13 mouse cellular contexts compared by ENCODE assay signal in genomic region chr10:99232518-99233227, GRCm38 (mm10). TPM values are rescaled to one million over a fixed set of nuclear protein-coding genes. Genes with fewer than 3 reads are reported as not detected.
DNase-seq lines count a peak whose midpoint lies in the region; ATAC-seq and TF ChIP-seq lines count a peak whose summit lies in the region.
"Had no signal": no experiment of that assay in that cellular context is flagged by ENCODE, and none has a peak within 500 bp of the region (broad histone marks: within the 10 kb centered on the region; RNA-seq: fewer than 3 reads in every experiment).

No protein-coding gene starts in this region.

- no peaks in the 10 kb centered on the region for H3K27me3 ChIP-seq in kidney, postnatal 0 days (ENCODE audit: insufficient read depth, low read length)
- peaks cover 3% of the 10 kb centered on the region; the same call in 1 of the 2 replicates for H3K27me3 ChIP-seq in liver, embryonic 16.5 days (ENCODE audit: control insufficient read depth, insufficient read depth, low read depth, low read length)
- no peaks in the 10 kb centered on the region for H3K27me3 ChIP-seq in cerebellum, adult 2 months (ENCODE audit: control insufficient read depth, insufficient read depth, low read length)

- peak; percentile 33 to 41 for DNase-seq in heart, adult 18-20 months
- DNase-seq in heart, postnatal 4 days: no peak
- DNase-seq in embryo, embryonic 10.5 days (ENCODE audit: low spot score): peak; percentile 45
- DNase-seq in kidney, postnatal 0 days (ENCODE audit: low spot score): peak; percentile 59
- DNase-seq in cerebellum, adult 2 months: no peak
- DNase-seq in heart, adult 11 months: no peak
- DNase-seq: cerebellum, postnatal 10 days; thymus, postnatal 14 days had no signal

- no peak overlapping the region for H3K4me2 ChIP-seq in kidney, postnatal 0 days (ENCODE audit: low read length)
- H3K4me2 ChIP-seq in liver, embryonic 16.5 days (ENCODE audit: low read depth, low read length): 0 out of 2 replicates have a peak overlapping the region, but pooled peaks have one; percentile 2

- no peak overlapping the region for H3K4me3 ChIP-seq in kidney, postnatal 0 days (replicated peaks; ENCODE audit: low read depth, low read length)
- no peak overlapping the region for H3K4me3 ChIP-seq in liver, embryonic 16.5 days (ENCODE audit: low read depth, low read length)
- no peak overlapping the region for H3K4me3 ChIP-seq in cerebellum, adult 2 months (replicated peaks; ENCODE audit: insufficient read depth, low read depth, low read length)
- H3K4me3 ChIP-seq: myocyte had no signal

- TF ChIP-seq POLR2A in cerebellum, adult 2 months (IDR thresholded peaks at IDR 0.05; ENCODE audit: borderline replicate concordance, insufficient read depth, low read length): no peak

- H3K36me3 ChIP-seq in kidney, postnatal 0 days (ENCODE audit: insufficient read depth, low read length): no peaks in the 10 kb centered on the region
- no peaks in the 10 kb centered on the region for H3K36me3 ChIP-seq in liver, embryonic 16.5 days (ENCODE audit: control insufficient read depth, insufficient read depth)

- no peak overlapping the region for H3K9ac ChIP-seq in kidney, postnatal 0 days (ENCODE audit: low read depth, low read length)
- H3K9ac ChIP-seq in liver, embryonic 16.5 days (ENCODE audit: low read depth, low read length): no peak overlapping the region

- H3K27ac ChIP-seq in kidney, postnatal 0 days: peak overlapping the region; percentile 72
- peak overlapping the region; percentile 72 for H3K27ac ChIP-seq in liver, embryonic 16.5 days (ENCODE audit: low read length)
- H3K27ac ChIP-seq in cerebellum, adult 2 months (ENCODE audit: insufficient read depth, low read length): no peak overlapping the region
- H3K27ac ChIP-seq: macrophage had no signal

- no peak for TF ChIP-seq CTCF in kidney, postnatal 0 days (IDR thresholded peaks at IDR 0.05; ENCODE audit: low read depth)
- TF ChIP-seq CTCF in cerebellum, adult 2 months (IDR thresholded peaks at IDR 0.05; ENCODE audit: borderline replicate concordance, insufficient read depth, low read depth, low read length): no peak

- H3K9me3 ChIP-seq in kidney, postnatal 0 days (replicated peaks; ENCODE audit: low read length): no peaks in the 10 kb centered on the region
- no peaks in the 10 kb centered on the region for H3K9me3 ChIP-seq in liver, embryonic 16.5 days (replicated peaks; ENCODE audit: control insufficient read depth, low read length)

- 61% methylated on average over 7 of the region's 7 CpGs for WGBS in kidney, postnatal 0 days
- 48% methylated on average over 7 of the region's 7 CpGs for WGBS in liver, embryonic 16.5 days (ENCODE audit: insufficient replicate concordance)
- 85% methylated on average over 7 of the region's 7 CpGs for WGBS in cerebellum, adult 2 months

- H3K4me1 ChIP-seq in kidney, postnatal 0 days (replicated peaks; ENCODE audit: insufficient read depth, low read length): peaks cover 23% of the 10 kb centered on the region
- H3K4me1 ChIP-seq in liver, embryonic 16.5 days (ENCODE audit: control insufficient read depth, low read depth, low read length): peaks cover 5% of the 10 kb centered on the region; the same call in 1 of the 2 replicates
- no peaks in the 10 kb centered on the region for H3K4me1 ChIP-seq in cerebellum, adult 2 months (ENCODE audit: control insufficient read depth, insufficient read depth, low read length)

- ATAC-seq in kidney, postnatal 0 days (replicated peaks; ENCODE audit: low FRiP score, low read depth): peak; percentile 53; the same call in 1 of the 2 replicates
- ATAC-seq in liver, embryonic 16.5 days (ENCODE audit: low read depth): peak; percentile 76
- ATAC-seq in activated CD4-positive, CD25-positive, alpha-beta regulatory T cell, adult 4 months: no peak
- ATAC-seq: inflammation-experienced regulatory T-cells, adult 6 months had no signal

RNA-seq across cellular contexts. Expression of gene Dusp6, which starts 30.4 kb away (rescaled TPM):
- total RNA-seq in heart, adult 18-20 months (2021): 10 to 100 TPM; 14.0 to 16.0 TPM
- 10 to 100 TPM; 37.0 to 38.2 TPM for total RNA-seq in heart, postnatal 4 days (2021)
- polyA plus RNA-seq in kidney, postnatal 0 days (2015; fragmentation: Nextera tagmentation; extraction: Ambion mirVana): 70.2 and 73.4 TPM in 2 replicates
- 25.1 and 29.0 TPM in 2 replicates for polyA plus RNA-seq in liver, embryonic 16.5 days (2015; fragmentation: Nextera tagmentation; extraction: Ambion mirVana)
- polyA plus RNA-seq in cerebellum, adult 2 months (2012; rRNA removed): 20.2 and 20.5 TPM in 2 replicates
- polyA plus RNA-seq in activated CD4-positive, CD25-positive, alpha-beta regulatory T cell, adult 4 months (2017; shearing (Covaris generic)): 10 to 100 TPM; 26.0 to 35.2 TPM

Comparison
In these comparisons a context has a peak if more than half of its experiments do, and no peak if none do; other contexts are left out.
1. DNase-seq: peak in heart, adult 18-20 months (2 of 2), embryo, embryonic 10.5 days (single experiment) and kidney, postnatal 0 days (single experiment); none in heart, postnatal 4 days (single experiment), cerebellum, adult 2 months (0 of 2) and heart, adult 11 months (single experiment).